Mouse (Mus musculus): ENCODE data around the gene Defb21. TPM values are rescaled to one million over a fixed set of nuclear protein-coding genes. Genes with fewer than 3 reads are reported as not detected.

The Defb21 gene
- polyA plus RNA-seq, 1 experiment from 2014 or later, result not detected

DNA sequence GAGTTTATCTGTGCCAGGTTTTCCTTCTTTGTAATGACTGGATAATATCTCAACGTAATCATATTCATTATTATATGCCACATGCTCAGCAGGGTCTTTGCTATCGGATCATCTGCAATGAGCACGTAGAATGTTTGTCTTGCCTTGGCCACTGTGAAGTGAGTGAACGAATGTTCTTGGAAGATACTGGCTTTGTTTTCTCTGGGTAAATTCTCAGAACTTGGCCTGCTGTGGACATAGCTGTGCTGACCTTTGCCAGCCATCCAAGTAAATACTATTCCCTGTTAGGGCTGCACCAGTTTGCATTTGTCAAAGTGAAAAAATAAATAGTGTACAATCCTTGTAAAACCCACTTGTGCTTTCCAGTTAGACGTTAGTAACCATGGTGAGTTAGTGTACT, 24.4 kb upstream of the Defb21 start:
- H3K4me1 ChIP-seq (ENCODE audit: insufficient read depth, low read depth, low read length), result no peaks in the 10 kb centered on the region
- H3K4me3 ChIP-seq (ENCODE audit: low read depth, low read length), result no peak overlapping the region
- H3K4me2 ChIP-seq (replicated peaks; ENCODE audit: low read depth, low read length), result no peak overlapping the region
- 47% methylated on average over 5 of the region's 5 CpGs for WGBS
- no peak overlapping the region for H3K27ac ChIP-seq (ENCODE audit: low read length)
- H3K9me3 ChIP-seq (ENCODE audit: low read length), result no peaks in the 10 kb centered on the region
- no peaks in the 10 kb centered on the region for H3K36me3 ChIP-seq (ENCODE audit: insufficient read depth, low read length)
- DNase-seq (ENCODE audit: low spot score) (no peak), ATAC-seq (no peak)
- H3K27me3 ChIP-seq (replicated peaks; ENCODE audit: insufficient read depth, low read length), result no peaks in the 10 kb centered on the region
- H3K9ac ChIP-seq (replicated peaks; ENCODE audit: low read depth), result no peak overlapping the region
- TF ChIP-seq CTCF (IDR thresholded peaks at IDR 0.05) (no peak), EP300 (IDR thresholded peaks at IDR 0.05) (no peak)

DNA sequence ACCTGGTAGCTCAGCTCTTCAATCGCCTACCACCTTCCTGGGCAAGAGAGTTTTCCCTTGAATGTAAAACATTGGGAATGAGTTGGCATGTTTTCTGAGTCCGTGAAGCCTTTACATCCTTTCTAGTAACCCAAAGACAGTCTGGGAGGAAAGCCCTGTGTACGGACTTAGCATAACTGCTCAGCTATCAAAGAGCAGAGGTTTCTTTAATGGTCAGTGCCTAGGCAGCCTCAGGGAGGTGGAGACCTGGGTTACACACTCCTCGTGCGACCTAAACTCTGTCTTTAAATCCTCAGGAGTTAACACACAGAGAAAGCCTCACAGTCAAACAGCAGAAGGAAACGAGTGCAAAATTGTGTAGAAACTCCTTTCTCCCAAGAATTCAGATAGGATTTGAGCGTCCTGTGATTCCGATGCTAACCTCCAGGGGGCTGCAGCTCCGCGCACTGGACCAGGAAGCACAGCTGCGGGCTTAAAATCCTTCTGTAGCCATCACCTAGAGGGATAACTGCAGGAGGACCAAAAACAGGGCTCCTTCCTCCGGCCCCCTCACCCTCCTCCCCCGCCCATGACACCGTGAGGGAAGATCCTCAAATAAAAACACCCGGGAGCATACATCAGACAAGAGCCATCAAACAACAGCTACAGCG, 18.6 kb upstream of the Defb21 start:
- H3K9me3 ChIP-seq (ENCODE audit: low read length), result no peaks in the 10 kb centered on the region
- H3K36me3 ChIP-seq (ENCODE audit: insufficient read depth, low read length), result no peaks in the 10 kb centered on the region
- no peak overlapping the region for H3K4me3 ChIP-seq (ENCODE audit: low read depth, low read length)
- H3K9ac ChIP-seq (replicated peaks; ENCODE audit: low read depth), result no peak overlapping the region
- DNase-seq (ENCODE audit: low spot score), result peak; percentile 65
- 9% methylated on average over 16 of the region's 16 CpGs for WGBS
- ATAC-seq, result no peak
- H3K4me2 ChIP-seq (replicated peaks; ENCODE audit: low read depth, low read length), result no peak overlapping the region
- H3K4me1 ChIP-seq (ENCODE audit: insufficient read depth, low read depth, low read length), result no peaks in the 10 kb centered on the region
- no peak overlapping the region for H3K27ac ChIP-seq (ENCODE audit: low read length)
- H3K27me3 ChIP-seq (replicated peaks; ENCODE audit: insufficient read depth, low read length), result no peaks in the 10 kb centered on the region
- peak; percentile 79 for TF ChIP-seq CTCF (IDR thresholded peaks at IDR 0.05)
- no peak for TF ChIP-seq EP300 (IDR thresholded peaks at IDR 0.05)

DNA sequence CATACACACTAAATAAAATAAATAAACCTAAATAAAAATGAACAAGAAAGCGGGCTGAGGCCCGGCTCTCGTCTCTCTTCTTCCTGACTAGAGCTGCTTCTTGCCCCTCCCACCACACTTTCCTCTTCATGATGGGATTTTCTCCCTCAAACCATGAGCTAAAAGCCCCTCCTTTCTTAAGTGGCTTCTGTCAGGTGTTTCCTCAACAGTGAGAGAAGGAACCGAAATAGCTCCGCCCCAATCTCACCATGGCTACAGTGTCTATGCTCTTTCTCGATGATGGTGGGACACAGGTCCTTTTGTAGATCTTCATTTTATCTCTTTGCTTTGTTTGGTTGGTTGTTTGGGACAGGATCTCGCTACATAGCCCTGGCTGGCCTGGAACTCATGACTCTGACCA, 15.9 kb upstream of the Defb21 start:
- TF ChIP-seq CTCF (IDR thresholded peaks at IDR 0.05) (no peak), EP300 (IDR thresholded peaks at IDR 0.05) (no peak)
- ATAC-seq, result no peak
- WGBS, result 66% methylated on average over 7 of the region's 7 CpGs

DNA sequence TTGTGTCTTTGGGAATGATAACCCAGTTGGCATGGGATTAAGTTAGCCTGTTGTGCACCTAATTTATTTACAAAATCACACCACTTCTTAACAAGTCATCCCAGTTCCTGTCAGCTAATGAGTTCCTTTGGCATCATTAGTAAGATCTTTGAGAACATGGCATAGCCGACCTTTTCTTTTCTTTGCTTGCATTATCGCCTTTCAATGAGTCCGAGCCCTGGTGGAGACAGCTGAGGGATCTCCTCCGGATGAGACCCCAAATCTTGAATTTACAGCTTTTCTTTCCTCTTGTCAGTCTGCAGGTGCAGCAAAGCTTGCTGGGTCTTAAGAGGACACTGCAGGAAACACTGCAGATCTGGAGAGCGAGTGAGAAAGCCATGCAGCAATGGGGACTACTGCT, 3.5 kb upstream of the Defb21 start, which contains the start of gene Gm17416:
Gm17416 (plus strand) TSS at position 301 of the 400 bp plus-strand sequence.
- ATAC-seq, result no peak
- no peaks in the 10 kb centered on the region for H3K4me1 ChIP-seq (ENCODE audit: insufficient read depth, low read depth, low read length)
- TF ChIP-seq EP300 (IDR thresholded peaks at IDR 0.05) (no peak), CTCF (IDR thresholded peaks at IDR 0.05) (no peak)
- no peaks in the 10 kb centered on the region for H3K9me3 ChIP-seq (ENCODE audit: low read length)
- no peaks in the 10 kb centered on the region for H3K27me3 ChIP-seq (replicated peaks; ENCODE audit: insufficient read depth, low read length)
- H3K4me2 ChIP-seq (replicated peaks; ENCODE audit: low read depth, low read length), result no peak within 1 kb of the TSS
- H3K4me3 ChIP-seq (ENCODE audit: low read depth, low read length), result no peak within 1 kb of the TSS
- H3K9ac ChIP-seq (replicated peaks; ENCODE audit: low read depth), result no peak within 1 kb of the TSS
- no peak within 1 kb of the TSS for H3K27ac ChIP-seq (ENCODE audit: low read length)
- WGBS, result 85% methylated on average over 5 of the region's 5 CpGs
- no peak for DNase-seq (ENCODE audit: low spot score)
- no peaks in the 10 kb centered on the region for H3K36me3 ChIP-seq (ENCODE audit: insufficient read depth, low read length)

More for the DNA sequence above, 15.9 kb upstream of the Defb21 start:
- H3K9ac ChIP-seq (replicated peaks; ENCODE audit: low read depth), result no peak overlapping the region
- H3K4me2 ChIP-seq (replicated peaks; ENCODE audit: low read depth, low read length), result no peak overlapping the region
- H3K27ac ChIP-seq (ENCODE audit: low read length), result no peak overlapping the region
- no peak for DNase-seq (ENCODE audit: low spot score)
- no peak overlapping the region for H3K4me3 ChIP-seq (ENCODE audit: low read depth, low read length)
- H3K9me3 ChIP-seq (ENCODE audit: low read length), result no peaks in the 10 kb centered on the region
- no peaks in the 10 kb centered on the region for H3K4me1 ChIP-seq (ENCODE audit: insufficient read depth, low read depth, low read length)
- no peaks in the 10 kb centered on the region for H3K36me3 ChIP-seq (ENCODE audit: insufficient read depth, low read length)
- no peaks in the 10 kb centered on the region for H3K27me3 ChIP-seq (replicated peaks; ENCODE audit: insufficient read depth, low read length)

DNA sequence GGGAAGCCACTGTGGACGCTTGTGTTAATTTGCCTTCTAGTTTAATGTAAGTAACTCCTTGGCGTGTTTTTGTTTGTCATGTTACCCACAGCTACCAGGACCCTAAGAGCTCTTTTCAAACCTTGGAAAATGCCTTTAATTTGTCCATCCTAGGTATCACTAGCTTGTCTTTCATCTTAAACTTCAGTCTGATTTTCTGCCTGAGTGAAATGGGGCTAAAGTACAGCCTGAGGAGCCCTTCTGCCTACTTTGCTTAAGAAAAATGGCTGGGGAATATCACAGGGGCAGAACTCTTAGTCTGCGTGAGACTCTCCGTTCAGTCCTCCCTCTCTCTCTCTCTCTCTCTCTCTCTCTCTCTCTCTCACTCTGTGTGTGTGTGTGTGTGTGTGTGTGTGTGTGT, 2.7 kb upstream of the Defb21 start:
- no peaks in the 10 kb centered on the region for H3K4me1 ChIP-seq (ENCODE audit: insufficient read depth, low read depth, low read length)

DNA sequence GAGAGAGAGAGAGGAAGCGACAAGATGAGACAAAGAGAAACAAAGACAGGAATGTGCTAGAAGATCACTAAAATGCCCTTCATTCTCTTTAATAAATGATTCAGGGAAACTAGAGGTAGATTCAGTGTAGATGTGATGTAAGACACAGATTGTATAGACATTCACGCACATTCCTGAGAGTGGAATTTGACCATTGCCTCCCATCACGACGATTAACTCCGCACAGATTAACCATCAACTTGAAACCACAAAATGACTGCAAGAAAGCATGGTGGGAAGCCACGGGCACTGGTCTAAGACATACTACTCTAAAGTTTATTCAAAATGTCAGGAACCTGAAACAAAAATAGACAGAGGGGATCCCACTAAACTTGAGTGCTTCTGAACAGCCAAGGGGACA, 2.2 kb upstream of the Defb21 start:
- no peak overlapping the region for H3K27ac ChIP-seq (ENCODE audit: low read length)
- H3K36me3 ChIP-seq (ENCODE audit: insufficient read depth, low read length), result no peaks in the 10 kb centered on the region
- H3K9me3 ChIP-seq (ENCODE audit: low read length), result no peaks in the 10 kb centered on the region
- ATAC-seq (no peak), DNase-seq (ENCODE audit: low spot score) (no peak)
- no peaks in the 10 kb centered on the region for H3K4me1 ChIP-seq (ENCODE audit: insufficient read depth, low read depth, low read length)
- WGBS, result 60% methylated on average over 6 of the region's 6 CpGs
- no peak overlapping the region for H3K9ac ChIP-seq (replicated peaks; ENCODE audit: low read depth)
- H3K27me3 ChIP-seq (replicated peaks; ENCODE audit: insufficient read depth, low read length), result no peaks in the 10 kb centered on the region
- TF ChIP-seq CTCF (IDR thresholded peaks at IDR 0.05) (no peak), EP300 (IDR thresholded peaks at IDR 0.05) (no peak)
- no peak overlapping the region for H3K4me3 ChIP-seq (ENCODE audit: low read depth, low read length)
- no peak overlapping the region for H3K4me2 ChIP-seq (replicated peaks; ENCODE audit: low read depth, low read length)

More for the DNA sequence above, 2.7 kb upstream of the Defb21 start:
- TF ChIP-seq EP300 (IDR thresholded peaks at IDR 0.05) (no peak), CTCF (IDR thresholded peaks at IDR 0.05) (no peak)
- 67% methylated on average over 4 of the region's 4 CpGs for WGBS
- no peaks in the 10 kb centered on the region for H3K36me3 ChIP-seq (ENCODE audit: insufficient read depth, low read length)
- no peak overlapping the region for H3K9ac ChIP-seq (replicated peaks; ENCODE audit: low read depth)
- H3K9me3 ChIP-seq (ENCODE audit: low read length), result no peaks in the 10 kb centered on the region
- DNase-seq (ENCODE audit: low spot score), result no peak
- H3K4me2 ChIP-seq (replicated peaks; ENCODE audit: low read depth, low read length), result no peak overlapping the region
- no peak overlapping the region for H3K27ac ChIP-seq (ENCODE audit: low read length)
- no peak for ATAC-seq
- H3K27me3 ChIP-seq (replicated peaks; ENCODE audit: insufficient read depth, low read length), result no peaks in the 10 kb centered on the region
- H3K4me3 ChIP-seq (ENCODE audit: low read depth, low read length), result no peak overlapping the region

Measured in lung, postnatal 0 days (tissue).